Mouse (Mus musculus): ENCODE measurements around the gene Foxa2. TPM values are rescaled to one million over a fixed set of nuclear protein-coding genes. Genes with fewer than 3 reads are reported as not detected.

Foxa2 gene
- total RNA-seq, 2 experiments from 2014 or later, result not detected

- no peak for DNase-seq
Observed at GRCm38 (mm10) chr2:148004554-148005521, 41.9 kb downstream of the Foxa2 start.

GRCm38 (mm10) chr2:148003511-148003910 lies 43.3 kb downstream of the Foxa2 start:
- DNase-seq, result no peak

GRCm38 (mm10) chr2:147998206-147998966 lies 48.4 kb downstream of the Foxa2 start:
- DNase-seq, result no peak

GRCm38 (mm10) chr2:147996781-147997180 lies 50.0 kb downstream of the Foxa2 start:
- no peak for DNase-seq

- DNase-seq, result no peak
Observed at GRCm38 (mm10) chr2:147993821-147994220, 52.9 kb downstream of the Foxa2 start.

- no peak for DNase-seq
Observed at GRCm38 (mm10) chr2:147992935-147993679, 53.7 kb downstream of the Foxa2 start.

Small RNAs within 50 kb of the gene (microRNA-seq; reads per million reads assigned to microRNA genes)
- gene Gm27420, result not detected

Data from adrenal gland, postnatal 36 days (tissue).